Mouse (Mus musculus) forebrain, embryonic 15.5 days (tissue): ENCODE measurements around the gene Snx9. TPM values are rescaled to one million over a fixed set of nuclear protein-coding genes. Genes with fewer than 3 reads are reported as not detected.

Source experiments
- ATAC-seq: fragments of 200-750 bp; cut with Nextera tagmentation; replicated peaks from 2 replicates; pipeline ENCODE4 v1.8.0; 2017; ENCODE audit warnings: mild to moderate bottlenecking, moderate TSS enrichment, moderate library complexity
- H3K27ac ChIP-seq: fragments of 300-500 bp; sonication (generic); replicated peaks from 2 replicates; pipeline ENCODE4 v1.5.1; 2015; ENCODE audit warnings: mild to moderate bottlenecking, inconsistent platforms
- H3K27me3 ChIP-seq: fragments of 300-500 bp; sonication (generic); 2 replicates; pipeline ENCODE4 v1.6.1; 2015; ENCODE audit warnings: inconsistent platforms
- H3K36me3 ChIP-seq: fragments of 300-500 bp; sonication (generic); 2 replicates; pipeline ENCODE4 v1.6.1; 2015; ENCODE audit warnings: mild to moderate bottlenecking, inconsistent platforms
- H3K4me1 ChIP-seq: fragments of 300-500 bp; sonication (generic); 2 replicates; pipeline ENCODE4 v1.6.1; 2015; ENCODE audit warnings: inconsistent platforms
- H3K4me2 ChIP-seq: fragments of 300-500 bp; sonication (generic); replicated peaks from 2 replicates; pipeline ENCODE4 v1.6.1; 2015; ENCODE audit warnings: mild to moderate bottlenecking, inconsistent platforms
- H3K4me3 ChIP-seq: fragments of 300-500 bp; sonication (generic); 2 replicates; pipeline ENCODE4 v1.5.1; 2015; ENCODE audit warnings: mild to moderate bottlenecking, inconsistent platforms
- H3K9ac ChIP-seq: fragments of 300-500 bp; sonication (generic); replicated peaks from 2 replicates; pipeline ENCODE4 v1.6.1; 2015; ENCODE audit warnings: mild to moderate bottlenecking, inconsistent platforms
- H3K9me3 ChIP-seq: fragments of 300-500 bp; sonication (generic); 2 replicates; pipeline ENCODE4 v1.6.1; 2016; ENCODE audit warnings: inconsistent platforms
- WGBS: fragments of 180-500 bp; shearing (Covaris S2); methylation state at CpG from one replicate; pipeline ENCODE4 v1.1.7; 2015; ENCODE audit warnings: mixed read lengths; 5-methylcytosine and 5-hydroxymethylcytosine counted together
- polyA plus RNA-seq: library from polyadenylated mRNA; unstranded; fragments of >200 nt; fragmentation: Nextera tagmentation; extraction: Ambion mirVana; gene quantifications from 2 replicates; pipeline ENCODE4 v1.2.1, GENCODE M21; 2015

The Snx9 gene
- polyA plus RNA-seq, 1 experiment from 2014 or later: 5.9 TPM

DNA sequence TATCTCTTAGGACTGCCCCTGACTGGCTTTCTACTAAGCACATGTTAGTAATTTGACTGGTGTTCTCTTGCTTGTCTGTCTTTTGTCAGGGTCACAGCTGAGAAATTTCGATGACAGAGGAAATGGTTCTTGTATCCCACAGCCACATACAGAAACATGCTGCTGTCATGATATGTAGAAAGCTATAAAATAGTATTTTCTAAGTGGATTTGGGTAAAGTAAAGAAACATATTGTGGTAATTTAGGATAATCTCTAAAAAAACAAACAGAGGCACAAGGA is 26.5 kb upstream of the Snx9 start:
- Histone ChIP-seq H3K4me2 (no peak overlapping the region), H3K27me3 (no peaks in the 10 kb centered on the region), H3K9me3 (no peaks in the 10 kb centered on the region), H3K36me3 (no peaks in the 10 kb centered on the region), H3K4me1 (peaks cover 6% of the 10 kb centered on the region), H3K9ac (no peak overlapping the region), H3K27ac (no peak overlapping the region), H3K4me3 (no peak overlapping the region)
- WGBS: 80% methylated on average over 1 of the region's 1 CpGs
- no peak for ATAC-seq

DNA sequence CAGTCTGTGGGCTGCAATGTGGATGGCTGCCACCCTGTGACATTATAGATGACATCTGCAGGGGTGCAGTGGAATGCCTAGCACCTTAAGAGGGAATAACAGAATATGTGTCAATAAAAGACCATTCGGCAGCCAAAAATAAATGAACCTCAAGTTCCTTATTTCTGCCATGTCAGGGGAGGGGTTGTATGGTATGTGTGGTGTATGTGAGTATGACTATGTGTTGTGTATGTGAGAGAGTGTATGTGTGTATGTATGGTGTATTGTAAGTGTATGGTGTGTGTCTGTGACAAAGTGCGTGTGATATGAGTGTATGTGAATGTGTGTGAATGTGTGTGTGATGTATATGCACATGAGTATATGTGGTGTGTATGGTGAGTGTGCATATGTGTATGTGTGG is 23.3 kb upstream of the Snx9 start:
- H3K4me1 ChIP-seq: peaks cover 12% of the 10 kb centered on the region
- no peak overlapping the region for H3K4me2 ChIP-seq
- H3K4me3 ChIP-seq: no peak overlapping the region
- ATAC-seq: no peak
- no peaks in the 10 kb centered on the region for H3K36me3 ChIP-seq
- no peaks in the 10 kb centered on the region for H3K9me3 ChIP-seq
- H3K9ac ChIP-seq: no peak overlapping the region
- 92% methylated on average over 2 of the region's 2 CpGs for WGBS
- no peak overlapping the region for H3K27ac ChIP-seq
- H3K27me3 ChIP-seq: no peaks in the 10 kb centered on the region

DNA sequence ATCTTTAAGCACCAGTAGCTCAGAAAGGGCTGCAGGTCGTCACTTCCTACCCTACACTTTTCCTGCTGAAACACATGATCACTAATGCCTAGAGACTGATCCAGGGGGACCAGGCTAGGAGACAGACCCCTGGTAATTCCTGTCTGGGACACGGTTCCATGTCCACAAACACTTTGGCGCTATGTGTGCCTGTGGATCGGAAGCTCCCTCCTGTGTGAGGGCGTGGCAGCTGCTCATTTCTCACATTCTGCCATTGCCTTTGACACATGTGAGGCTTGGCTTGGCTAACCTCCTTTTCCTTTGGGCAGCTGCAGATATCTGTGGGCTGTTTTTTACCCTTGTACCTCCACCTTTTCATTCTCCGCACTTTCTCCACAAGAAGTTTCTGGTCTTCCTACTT is 22.0 kb upstream of the Snx9 start:
- ATAC-seq: no peak
- H3K4me3 ChIP-seq: no peak overlapping the region
- WGBS: 59% methylated on average over 6 of the region's 6 CpGs
- peaks cover 12% of the 10 kb centered on the region for H3K4me1 ChIP-seq
- no peaks in the 10 kb centered on the region for H3K9me3 ChIP-seq
- no peaks in the 10 kb centered on the region for H3K27me3 ChIP-seq
- no peak overlapping the region for H3K27ac ChIP-seq
- H3K9ac ChIP-seq: no peak overlapping the region
- no peak overlapping the region for H3K4me2 ChIP-seq
- no peaks in the 10 kb centered on the region for H3K36me3 ChIP-seq

DNA sequence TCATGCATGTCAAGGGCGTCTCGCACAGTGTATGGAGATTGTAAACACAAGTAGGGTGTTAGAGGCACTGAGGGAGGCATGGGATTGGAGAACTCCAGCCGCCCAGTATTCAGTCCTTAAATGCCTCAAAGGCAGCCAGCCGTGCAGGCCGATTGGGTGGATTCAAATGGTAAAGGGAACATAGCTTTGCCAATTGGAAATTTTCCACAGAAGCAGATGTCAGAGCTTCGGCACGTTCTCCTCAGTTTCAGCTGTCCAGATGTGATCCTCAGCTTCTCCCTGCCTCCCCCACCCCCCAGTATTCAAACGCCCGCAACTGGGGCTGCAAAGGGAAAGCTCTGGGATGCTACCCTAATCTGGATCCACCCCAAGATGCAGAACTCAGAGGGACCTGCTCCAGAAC is 21.3 kb upstream of the Snx9 start:
- H3K36me3 ChIP-seq: no peaks in the 10 kb centered on the region

DNA sequence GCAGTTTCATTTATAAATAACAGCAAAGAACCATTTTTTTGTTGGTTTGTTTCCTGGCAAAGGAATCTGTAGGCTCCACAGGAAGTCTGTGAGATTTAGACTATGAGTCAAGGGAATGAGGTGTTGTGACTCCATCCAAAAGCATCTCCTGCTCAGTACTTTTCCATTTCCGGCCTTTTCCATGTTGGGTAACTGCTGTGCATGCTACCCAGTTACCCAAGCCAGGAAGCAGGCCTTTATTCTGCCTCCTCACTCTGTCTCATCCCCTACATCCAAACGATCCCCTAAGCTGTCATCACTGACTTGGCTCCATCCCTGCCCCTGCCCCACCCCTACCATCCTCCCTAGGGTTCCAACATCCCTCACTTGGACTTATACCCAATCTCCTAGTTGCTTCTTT is 18.6 kb upstream of the Snx9 start:
- no peak for ATAC-seq
- WGBS: 70% methylated on average over 2 of the region's 2 CpGs
- H3K27ac ChIP-seq: no peak overlapping the region
- no peak overlapping the region for H3K9ac ChIP-seq
- H3K4me3 ChIP-seq: no peak overlapping the region
- no peaks in the 10 kb centered on the region for H3K9me3 ChIP-seq
- no peaks in the 10 kb centered on the region for H3K36me3 ChIP-seq
- H3K4me2 ChIP-seq: no peak overlapping the region
- no peaks in the 10 kb centered on the region for H3K27me3 ChIP-seq
- peaks cover 12% of the 10 kb centered on the region for H3K4me1 ChIP-seq

More for the DNA sequence above, 21.3 kb upstream of the Snx9 start:
- peaks cover 12% of the 10 kb centered on the region for H3K4me1 ChIP-seq
- no peak for ATAC-seq
- no peak overlapping the region for H3K4me2 ChIP-seq
- no peak overlapping the region for H3K4me3 ChIP-seq
- no peaks in the 10 kb centered on the region for H3K27me3 ChIP-seq
- 10% methylated on average over 9 of the region's 9 CpGs for WGBS
- H3K27ac ChIP-seq: 0 out of 2 replicates have a peak overlapping the region, but pooled peaks have one; percentile 12
- H3K9ac ChIP-seq: no peak overlapping the region
- H3K9me3 ChIP-seq: no peaks in the 10 kb centered on the region

DNA sequence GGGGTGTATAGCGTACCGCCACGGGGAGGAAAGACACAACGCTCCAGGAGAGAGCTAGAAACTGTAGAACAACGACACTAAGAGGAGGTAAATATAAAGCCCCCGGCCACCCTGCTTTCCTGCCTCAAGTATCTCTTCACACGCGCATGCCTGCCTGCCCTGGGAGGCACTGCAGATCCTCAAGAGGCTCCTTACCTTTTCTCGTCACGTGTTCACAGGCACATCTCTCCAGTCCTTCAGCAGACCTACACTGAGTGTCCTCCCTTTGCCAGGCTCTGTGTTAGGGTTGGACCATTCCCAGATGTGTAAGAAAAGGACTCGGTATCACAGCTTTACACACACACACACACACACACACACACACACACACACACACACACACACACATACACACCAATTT is 18.1 kb upstream of the Snx9 start:
- Histone ChIP-seq H3K4me2 (no peak overlapping the region), H3K9me3 (no peaks in the 10 kb centered on the region), H3K36me3 (no peaks in the 10 kb centered on the region), H3K27ac (no peak overlapping the region), H3K4me3 (no peak overlapping the region), H3K27me3 (no peaks in the 10 kb centered on the region), H3K4me1 (peaks cover 12% of the 10 kb centered on the region), H3K9ac (no peak overlapping the region)
- WGBS: 91% methylated on average over 11 of the region's 11 CpGs
- ATAC-seq: no peak

DNA sequence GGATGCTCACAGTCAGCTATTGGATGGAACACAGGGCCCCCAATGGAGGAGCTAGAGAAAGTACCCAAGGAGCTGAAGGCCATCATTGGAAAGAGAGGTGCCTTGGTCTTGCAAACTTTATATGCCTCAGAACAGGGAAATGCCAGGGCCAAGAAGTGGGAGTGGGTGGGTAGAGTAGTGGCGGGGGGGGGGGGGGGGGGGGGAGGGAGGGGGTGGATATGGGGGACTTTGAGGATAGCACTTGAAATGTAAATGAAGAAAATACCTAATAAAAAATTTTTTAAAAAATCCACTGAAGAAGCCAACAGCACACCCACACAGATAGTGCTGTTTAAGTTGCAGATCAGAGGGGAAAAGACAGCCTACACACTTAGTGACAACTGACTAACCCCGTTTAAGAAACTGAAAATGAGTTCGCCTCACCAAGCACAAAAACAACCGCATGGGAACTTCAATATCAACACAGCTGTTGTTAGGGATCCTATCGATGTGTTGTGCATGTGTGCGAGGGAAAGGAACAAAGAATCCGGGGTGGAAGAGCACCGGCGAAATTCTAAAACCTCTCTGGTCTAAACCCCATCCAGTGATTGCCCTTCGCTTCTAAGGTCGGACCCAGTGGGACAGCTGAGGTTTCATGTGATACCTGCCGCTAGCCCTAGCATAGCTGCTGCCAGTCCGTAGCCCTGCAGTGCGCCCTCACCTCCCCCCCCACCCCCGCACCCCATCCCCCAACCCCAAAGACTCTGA is 13.1 kb upstream of the Snx9 start:
- Histone ChIP-seq H3K9me3 (no peaks in the 10 kb centered on the region), H3K4me3 (peak overlapping the region; percentile 23), H3K4me1 (peaks cover 8% of the 10 kb centered on the region), H3K36me3 (no peaks in the 10 kb centered on the region), H3K27ac (no peak overlapping the region), H3K27me3 (no peaks in the 10 kb centered on the region), H3K4me2 (peak overlapping the region; percentile 37), H3K9ac (no peak overlapping the region; the same call in 1 of the 2 replicates)
- WGBS: 3% methylated on average over 14 of the region's 15 CpGs
- ATAC-seq: peak; percentile 57; the same call in 1 of the 2 replicates

DNA sequence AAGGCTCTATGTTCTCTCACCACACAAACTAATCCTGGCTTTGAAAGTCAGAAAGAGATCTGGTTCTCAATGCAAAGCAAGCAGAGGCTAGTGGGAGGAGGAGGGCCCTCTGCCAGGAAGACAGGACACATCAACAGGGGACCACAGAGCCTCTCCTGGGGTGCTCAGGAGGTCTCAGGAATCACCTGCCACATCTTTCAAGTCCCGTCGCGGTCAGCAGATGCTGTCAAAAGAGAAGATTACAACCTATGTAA is 12.6 kb upstream of the Snx9 start:
- 12% methylated on average over 3 of the region's 3 CpGs for WGBS

DNA sequence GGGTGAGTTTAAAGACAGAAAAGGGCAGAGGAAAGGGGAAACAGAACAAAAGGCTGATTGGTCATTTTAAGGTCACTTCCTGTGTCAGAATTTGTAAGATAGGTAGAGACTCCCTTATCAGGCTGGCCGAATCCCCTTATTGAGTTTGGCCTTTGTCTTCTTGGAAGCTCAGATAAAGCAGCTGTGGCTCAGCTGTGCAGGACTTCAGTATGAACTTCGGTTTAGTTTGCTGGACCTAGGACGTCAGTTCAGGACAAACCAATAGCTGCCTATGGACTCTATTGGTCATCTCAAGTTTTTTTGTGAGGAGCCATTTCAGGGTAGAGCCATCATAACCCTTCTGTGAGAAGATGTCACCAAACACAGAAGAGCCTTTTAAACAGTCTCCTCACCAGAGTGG is 12.2 kb upstream of the Snx9 start:
- Histone ChIP-seq H3K9me3 (no peaks in the 10 kb centered on the region), H3K27me3 (no peaks in the 10 kb centered on the region), H3K36me3 (no peaks in the 10 kb centered on the region), H3K4me2 (no peak overlapping the region), H3K27ac (no peak overlapping the region), H3K4me3 (no peak overlapping the region), H3K4me1 (peaks cover 8% of the 10 kb centered on the region), H3K9ac (no peak overlapping the region)
- WGBS: 66% methylated on average over 3 of the region's 3 CpGs
- ATAC-seq: no peak

More for the DNA sequence above, 12.6 kb upstream of the Snx9 start:
- no peak overlapping the region for H3K27ac ChIP-seq
- no peaks in the 10 kb centered on the region for H3K27me3 ChIP-seq
- H3K4me1 ChIP-seq: peaks cover 8% of the 10 kb centered on the region
- 0 out of 2 replicates have a peak overlapping the region, but pooled peaks have one; percentile 23 for H3K4me3 ChIP-seq
- H3K36me3 ChIP-seq: no peaks in the 10 kb centered on the region
- H3K9ac ChIP-seq: no peak overlapping the region; the same call in 1 of the 2 replicates
- no peaks in the 10 kb centered on the region for H3K9me3 ChIP-seq
- H3K4me2 ChIP-seq: peak overlapping the region; percentile 37
- ATAC-seq: peak; percentile 23; the same call in 1 of the 2 replicates

DNA sequence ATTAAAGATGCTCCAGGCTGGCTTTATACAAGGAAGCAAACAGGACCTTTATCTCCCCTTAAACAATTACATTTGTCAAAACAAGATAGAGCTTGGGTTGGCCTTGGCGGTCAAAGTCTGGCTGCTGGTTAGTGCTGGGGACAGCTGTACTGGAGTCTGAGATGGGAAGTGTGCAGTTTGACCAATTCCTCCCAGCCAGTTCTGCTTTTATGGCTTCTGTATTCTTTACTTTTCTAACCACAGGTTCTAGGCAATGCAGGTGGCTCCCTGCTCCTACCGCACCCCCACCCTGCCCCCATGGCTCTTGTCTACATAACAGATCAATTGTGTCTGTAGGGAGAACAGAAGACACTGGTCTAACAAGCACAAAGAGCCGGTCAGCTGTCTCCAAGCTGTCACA is 11.2 kb upstream of the Snx9 start:
- 74% methylated on average over 3 of the region's 3 CpGs for WGBS
- ATAC-seq: no peak

DNA sequence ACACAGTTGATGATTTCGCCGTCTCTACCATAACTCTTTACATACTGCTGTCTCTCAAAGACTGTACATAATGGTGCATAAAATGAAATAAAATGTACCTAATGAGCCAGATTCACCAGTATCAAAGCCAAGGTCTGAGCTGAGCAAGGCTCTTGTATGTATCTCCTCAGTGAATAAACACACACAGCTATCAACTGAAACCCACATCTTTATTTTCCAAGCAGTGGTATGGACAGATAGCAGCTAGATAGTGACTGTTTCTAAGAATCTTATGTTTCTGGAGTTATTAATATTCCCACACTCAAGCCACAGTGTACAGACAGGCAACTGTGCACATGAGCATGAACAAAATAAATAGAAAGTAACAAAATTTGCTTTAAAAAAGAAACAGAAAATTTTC is 10.7 kb upstream of the Snx9 start:
- WGBS: 84% methylated on average over 2 of the region's 2 CpGs

More for the DNA sequence above, 11.2 kb upstream of the Snx9 start:
- Histone ChIP-seq H3K4me1 (peaks cover 8% of the 10 kb centered on the region), H3K4me3 (no peak overlapping the region), H3K9me3 (no peaks in the 10 kb centered on the region), H3K36me3 (no peaks in the 10 kb centered on the region), H3K27me3 (no peaks in the 10 kb centered on the region), H3K27ac (no peak overlapping the region), H3K9ac (no peak overlapping the region), H3K4me2 (no peak overlapping the region)

DNA sequence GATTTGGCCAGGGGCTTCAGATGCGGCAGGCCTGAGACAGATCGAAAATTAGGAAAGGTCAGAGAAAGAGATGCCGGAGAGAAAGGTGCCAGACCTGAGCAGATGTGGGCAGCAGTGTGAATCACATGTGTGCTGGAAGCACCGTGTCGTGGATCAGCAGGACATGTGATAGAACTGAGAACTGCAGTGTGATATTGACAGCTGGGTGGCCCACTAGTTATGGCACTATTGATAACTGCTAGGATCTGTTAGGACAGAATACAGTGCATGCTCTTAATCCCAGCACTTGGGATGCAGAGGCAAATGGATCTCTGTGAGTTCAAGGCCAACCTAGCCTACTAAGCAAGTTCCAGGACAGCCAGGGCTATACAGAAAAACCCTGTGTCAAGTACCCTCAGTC is 10.3 kb upstream of the Snx9 start:
- H3K4me1 ChIP-seq: peaks cover 8% of the 10 kb centered on the region
- H3K9ac ChIP-seq: no peak overlapping the region
- H3K27ac ChIP-seq: no peak overlapping the region
- H3K36me3 ChIP-seq: no peaks in the 10 kb centered on the region
- 88% methylated on average over 5 of the region's 5 CpGs for WGBS
- no peaks in the 10 kb centered on the region for H3K27me3 ChIP-seq
- no peak overlapping the region for H3K4me2 ChIP-seq
- no peak for ATAC-seq
- H3K4me3 ChIP-seq: no peak overlapping the region
- H3K9me3 ChIP-seq: no peaks in the 10 kb centered on the region

More for the DNA sequence above, 10.7 kb upstream of the Snx9 start:
- Histone ChIP-seq H3K27ac (no peak overlapping the region), H3K4me1 (peaks cover 8% of the 10 kb centered on the region), H3K9ac (no peak overlapping the region), H3K4me3 (no peak overlapping the region), H3K36me3 (no peaks in the 10 kb centered on the region), H3K27me3 (no peaks in the 10 kb centered on the region), H3K9me3 (no peaks in the 10 kb centered on the region), H3K4me2 (no peak overlapping the region)
- no peak for ATAC-seq

DNA sequence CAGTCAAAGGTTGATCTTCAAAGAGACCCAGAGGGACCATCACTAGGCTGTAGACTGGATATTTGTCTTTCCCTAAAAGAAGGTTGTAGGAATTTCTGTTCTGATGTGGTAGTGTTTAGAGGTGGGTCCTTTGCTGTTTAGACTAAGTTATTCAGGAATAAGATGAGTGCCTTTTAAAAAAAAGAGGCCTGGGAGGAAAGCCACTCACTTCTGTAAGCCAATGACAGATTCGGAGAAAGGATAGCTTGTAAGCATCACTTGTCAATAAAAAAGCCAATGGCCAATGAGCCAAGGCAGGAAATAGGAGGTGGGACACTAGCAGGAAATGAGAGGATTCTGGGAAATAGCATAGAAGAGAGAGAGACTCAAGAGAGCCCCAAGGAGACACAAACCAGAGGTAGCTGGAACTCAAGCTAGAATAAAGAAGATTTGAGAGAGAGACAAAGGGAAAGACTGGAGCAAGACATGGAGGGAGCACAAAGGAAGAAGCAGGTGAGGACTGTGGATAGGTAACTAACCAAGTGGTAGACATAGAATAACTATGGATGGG is 9.8 kb upstream of the Snx9 start:
- Histone ChIP-seq H3K27ac (no peak overlapping the region), H3K4me2 (no peak overlapping the region), H3K4me1 (peaks cover 8% of the 10 kb centered on the region), H3K9me3 (no peaks in the 10 kb centered on the region), H3K9ac (no peak overlapping the region), H3K27me3 (no peaks in the 10 kb centered on the region), H3K4me3 (no peak overlapping the region), H3K36me3 (no peaks in the 10 kb centered on the region)
- no peak for ATAC-seq
- 79% methylated on average over 1 of the region's 1 CpGs for WGBS
